Mouse (Mus musculus): ENCODE data around the gene Plppr1. TPM values are rescaled to one million over a fixed set of nuclear protein-coding genes. Genes with fewer than 3 reads are reported as not detected.

Gene Plppr1
- total RNA-seq, 2 experiments from 2014 or later: not detected

DNA sequence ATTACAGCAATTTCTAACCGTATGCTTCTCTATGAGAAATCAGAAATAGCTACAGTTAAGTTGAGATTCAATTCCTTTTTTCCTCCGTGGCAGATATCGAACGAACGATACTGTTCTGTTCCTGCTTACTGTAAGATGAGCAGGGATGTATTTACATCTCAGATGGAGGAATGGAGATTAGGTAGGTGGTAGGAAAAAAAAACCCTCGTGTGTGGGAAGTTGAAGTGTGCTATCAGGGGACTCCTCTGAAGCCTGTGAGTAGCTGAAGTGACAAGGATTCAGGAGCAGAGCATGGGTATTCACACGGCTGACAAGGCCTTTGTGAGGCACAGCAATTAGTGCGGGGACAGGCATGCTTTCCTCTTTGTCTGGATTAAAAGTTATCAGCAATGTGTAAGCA lies 49.3 kb downstream of the Plppr1 start:
- intact Hi-C loops (cut with DNase I): no loop called here

DNA sequence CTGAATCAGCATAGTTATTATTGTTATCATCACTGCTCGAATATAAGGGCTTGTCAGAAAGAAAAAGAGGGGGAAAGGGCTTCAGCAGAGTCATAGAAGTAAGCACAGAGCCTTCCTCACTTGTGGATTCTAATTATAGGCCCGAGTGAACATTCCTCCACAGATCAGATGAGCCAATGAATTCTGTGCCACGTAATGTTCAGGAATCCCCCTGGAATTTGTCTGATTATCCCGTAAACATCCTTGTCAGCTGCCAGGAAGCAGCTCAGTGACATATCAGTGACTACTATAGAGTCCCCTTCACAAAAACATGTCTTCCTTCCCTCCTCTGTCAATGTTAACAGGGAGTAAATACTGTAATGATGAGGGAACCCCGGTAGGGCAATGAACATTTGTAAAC lies 50.9 kb downstream of the Plppr1 start:
- intact Hi-C loops (cut with DNase I): no loop called here
- no peak for DNase-seq

More for the DNA sequence above, 49.3 kb downstream of the Plppr1 start:
- no peak for DNase-seq

DNA sequence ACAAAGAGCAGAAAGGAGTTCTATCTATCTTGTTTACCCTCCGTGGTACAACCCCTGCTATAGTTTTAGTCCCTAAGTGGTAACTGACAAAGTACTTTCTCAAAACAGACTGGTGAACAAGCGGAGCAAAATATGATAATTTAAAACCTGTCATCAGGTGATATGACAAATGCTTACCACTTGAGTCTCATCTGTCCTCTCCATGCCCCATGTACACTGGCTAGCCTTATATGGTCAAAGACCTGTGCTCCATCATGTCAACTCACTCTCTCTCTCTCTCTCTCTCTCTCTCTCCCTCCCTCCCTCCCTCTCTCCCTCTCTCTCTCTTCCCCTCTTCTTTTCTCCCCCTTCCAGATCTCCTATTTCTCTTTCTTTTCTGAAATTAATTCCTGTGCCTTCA lies 59.8 kb downstream of the Plppr1 start:
- intact Hi-C loops (cut with DNase I): no loop called here
- DNase-seq: no peak

DNA sequence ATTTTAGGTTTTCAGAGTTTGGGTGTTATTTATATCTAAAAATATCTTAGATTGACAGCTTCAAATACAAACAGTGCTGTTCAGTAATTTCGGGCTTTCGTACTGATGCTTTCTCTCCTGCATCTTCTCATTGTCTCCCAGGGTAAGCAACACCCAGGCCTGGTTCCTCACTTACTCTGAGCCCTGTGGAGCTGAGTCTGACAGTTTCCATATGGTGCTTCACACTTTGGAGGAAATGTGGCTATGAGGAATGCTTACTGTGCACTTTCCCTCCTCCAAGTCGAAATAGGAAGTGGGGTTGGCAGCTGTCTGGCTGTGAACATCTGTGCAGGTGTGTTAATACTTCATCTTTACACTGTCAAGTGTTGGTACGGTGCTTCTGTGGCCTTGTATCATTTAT lies 85.7 kb downstream of the Plppr1 start:
- intact Hi-C loops (cut with DNase I): no loop called here

DNA sequence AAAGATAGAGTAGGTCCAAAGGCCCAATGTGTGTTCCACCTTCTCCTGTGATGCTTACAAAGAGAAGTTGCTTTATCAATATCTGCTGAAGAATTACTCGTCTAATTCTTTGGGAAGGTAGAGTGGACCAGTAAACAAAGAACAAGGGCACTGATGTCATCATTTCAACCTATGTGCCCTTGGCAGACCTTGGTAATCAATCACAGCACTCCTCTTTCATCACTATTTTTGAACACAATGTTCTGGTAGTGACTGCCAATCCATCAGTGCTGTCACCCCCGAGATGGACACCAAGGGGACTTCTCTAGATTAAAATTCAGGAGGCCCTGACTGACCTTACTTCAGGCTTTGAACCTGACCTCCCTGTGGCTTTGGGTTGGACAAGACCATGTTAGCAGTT lies 89.7 kb downstream of the Plppr1 start:
- no peak for DNase-seq
- intact Hi-C loops (cut with DNase I): no loop called here

More for the DNA sequence above, 85.7 kb downstream of the Plppr1 start:
- no peak for DNase-seq

DNA sequence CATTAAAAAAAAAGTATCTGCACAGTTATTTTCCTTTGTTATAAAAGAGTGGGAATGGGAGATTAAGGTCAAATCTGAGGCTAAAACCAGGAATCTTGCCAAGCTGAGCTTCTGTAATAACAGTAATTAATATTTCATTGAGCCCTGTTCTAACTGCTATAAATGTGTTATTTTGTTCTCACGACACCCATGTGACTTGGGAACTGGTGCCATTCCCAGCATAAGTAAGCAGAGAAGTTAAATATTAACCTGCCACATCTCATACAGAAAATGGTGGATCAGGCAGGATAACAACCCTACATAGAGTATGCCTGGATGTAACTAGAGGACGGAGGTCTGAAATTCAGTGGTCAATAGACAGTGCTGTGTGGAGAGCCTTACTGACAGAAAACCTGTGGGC lies 90.2 kb downstream of the Plppr1 start:
- intact Hi-C loops (cut with DNase I): no loop called here
- no peak for DNase-seq

DNA sequence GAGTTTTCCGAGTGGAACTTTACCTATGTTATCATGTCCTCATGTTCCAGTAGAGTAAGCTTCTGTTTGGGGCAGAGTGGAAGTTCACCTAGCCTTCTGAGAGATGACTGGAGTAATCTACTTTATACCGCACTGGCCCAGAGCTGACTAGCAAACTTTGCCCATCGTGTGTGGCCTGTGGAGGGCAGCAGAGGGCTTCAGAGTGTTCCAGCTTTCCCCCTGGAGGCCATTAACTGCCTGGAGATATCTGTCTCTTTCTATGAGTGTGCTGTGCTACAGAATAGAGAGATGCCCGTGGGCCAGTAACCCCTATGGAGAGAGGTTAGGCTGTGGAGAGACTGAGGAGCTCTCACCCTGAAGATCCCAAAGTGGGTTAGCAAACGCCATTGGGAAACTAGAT lies 94.8 kb downstream of the Plppr1 start:
- intact Hi-C loops (cut with DNase I): no loop called here
- no peak for DNase-seq

DNA sequence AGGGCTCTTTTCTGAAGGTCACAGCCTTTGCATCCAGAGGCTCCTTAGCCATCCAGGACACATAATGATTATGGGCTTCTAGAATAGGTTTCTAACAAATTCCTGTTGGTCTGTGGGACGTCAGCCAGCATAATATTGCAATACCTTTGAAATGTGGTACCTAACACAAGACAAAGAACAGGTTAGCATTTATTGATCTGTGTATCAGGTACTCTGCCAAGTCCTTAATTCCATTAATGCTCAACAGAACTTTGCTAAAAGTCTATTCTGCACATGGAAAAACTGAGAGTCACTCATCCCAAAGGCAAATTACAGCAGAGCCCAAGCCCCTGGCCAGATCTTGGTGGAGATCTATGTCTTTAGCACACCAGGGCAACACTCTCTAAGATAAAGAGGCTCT lies 97.7 kb downstream of the Plppr1 start:
- intact Hi-C loops (cut with DNase I): no loop called here
- DNase-seq: no peak

DNA sequence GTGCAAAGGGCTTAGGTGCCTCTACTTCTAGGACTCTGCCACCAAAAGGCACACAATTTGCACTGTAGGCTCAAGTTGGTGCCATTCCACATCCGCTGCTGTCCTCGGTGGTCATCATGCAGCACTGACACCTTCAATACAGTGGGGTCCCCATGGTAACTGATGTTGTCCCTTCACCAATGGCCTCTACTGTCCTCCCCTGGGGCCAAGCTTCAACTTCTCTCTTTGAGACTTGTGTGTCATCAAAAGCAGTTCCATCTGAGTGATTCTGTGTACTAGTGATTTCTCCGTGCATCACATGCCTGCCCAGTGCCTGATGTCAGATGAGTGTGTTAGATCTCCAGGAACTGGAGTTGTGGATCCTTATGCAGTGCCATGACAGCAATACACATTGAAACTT lies 104.2 kb downstream of the Plppr1 start:
- DNase-seq: no peak
- intact Hi-C loops (cut with DNase I): no loop called here

DNA sequence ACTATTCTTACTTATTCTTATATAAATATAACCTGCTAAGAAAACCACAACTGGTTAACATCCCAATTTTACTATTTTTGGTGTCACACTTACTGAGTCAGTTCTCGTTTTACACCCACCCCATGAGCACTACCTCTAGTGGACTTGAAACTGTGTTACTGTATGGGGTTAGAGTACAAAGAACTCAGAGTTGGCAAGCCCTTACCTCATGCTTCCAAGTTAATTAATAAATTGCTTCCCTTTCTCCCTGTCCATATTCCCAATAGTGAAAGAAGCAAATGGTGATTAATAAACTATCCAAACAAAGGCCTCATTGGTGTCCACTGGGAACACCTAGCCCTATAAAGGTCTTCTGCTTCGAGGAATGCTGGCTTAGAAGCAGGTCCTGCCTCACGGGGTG lies 107.3 kb downstream of the Plppr1 start:
- no peak for DNase-seq
- intact Hi-C loops (cut with DNase I): no loop called here

DNA sequence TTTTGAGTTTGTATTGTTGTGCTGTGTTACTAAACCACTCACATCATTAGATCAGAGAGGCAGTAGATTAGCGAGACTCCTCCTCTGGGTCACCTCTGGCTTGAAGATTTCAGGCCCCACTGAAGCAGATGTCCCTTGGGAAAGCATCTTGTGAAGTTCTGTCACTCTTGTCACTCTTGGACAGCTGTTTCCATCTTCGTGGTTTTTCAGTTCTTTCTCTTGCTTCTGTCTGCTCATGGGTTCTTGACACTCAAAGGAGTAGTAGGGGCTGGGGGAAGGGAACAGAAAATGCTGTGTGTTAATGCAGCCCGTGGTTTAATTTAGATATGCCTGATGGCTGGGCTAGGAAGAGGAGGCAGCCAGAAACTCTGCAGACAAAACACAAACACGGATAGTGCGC lies 108.0 kb downstream of the Plppr1 start:
- intact Hi-C loops (cut with DNase I): no loop called here
- DNase-seq: no peak

DNA sequence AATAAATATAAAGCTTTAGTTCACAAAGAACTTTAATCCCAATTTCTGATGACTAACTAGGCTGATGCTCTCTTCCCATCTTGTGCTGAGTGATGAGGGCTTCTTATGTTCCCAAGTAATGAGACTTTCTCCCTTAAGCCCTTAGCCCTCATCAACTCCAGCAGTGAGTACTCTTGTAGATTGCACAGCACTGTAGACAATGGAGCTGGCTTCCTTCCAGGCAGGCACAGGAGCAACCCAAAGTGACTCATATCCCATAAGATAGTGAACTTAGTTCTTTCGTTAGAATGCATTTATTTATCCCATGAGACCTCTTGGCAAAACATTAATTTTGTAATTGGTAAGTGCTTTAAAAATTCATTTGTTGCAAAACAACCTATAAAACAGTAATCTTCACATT lies 110.4 kb downstream of the Plppr1 start:
- DNase-seq: no peak
- intact Hi-C loops (cut with DNase I): no loop called here

DNA sequence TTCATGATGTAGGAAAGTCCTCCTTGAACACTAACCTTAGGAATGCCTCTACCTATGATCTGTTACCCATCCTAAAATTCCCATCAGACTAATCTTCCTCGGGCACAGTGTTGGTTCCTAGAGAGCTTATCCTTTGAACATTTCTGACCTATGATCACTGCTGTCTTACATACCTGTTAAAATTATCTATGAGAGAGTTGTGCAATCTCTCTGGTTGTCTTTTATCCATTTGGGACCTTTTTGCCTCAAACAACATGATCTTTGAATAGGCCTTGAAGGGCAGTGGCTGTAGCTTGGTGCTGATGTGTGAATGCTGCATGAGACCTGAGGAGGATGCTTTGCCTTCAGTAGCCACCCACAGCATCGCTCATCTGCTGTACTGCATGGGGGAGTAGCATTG lies 119.0 kb downstream of the Plppr1 start:
- intact Hi-C loops (cut with DNase I): no loop called here
- no peak for DNase-seq

DNA sequence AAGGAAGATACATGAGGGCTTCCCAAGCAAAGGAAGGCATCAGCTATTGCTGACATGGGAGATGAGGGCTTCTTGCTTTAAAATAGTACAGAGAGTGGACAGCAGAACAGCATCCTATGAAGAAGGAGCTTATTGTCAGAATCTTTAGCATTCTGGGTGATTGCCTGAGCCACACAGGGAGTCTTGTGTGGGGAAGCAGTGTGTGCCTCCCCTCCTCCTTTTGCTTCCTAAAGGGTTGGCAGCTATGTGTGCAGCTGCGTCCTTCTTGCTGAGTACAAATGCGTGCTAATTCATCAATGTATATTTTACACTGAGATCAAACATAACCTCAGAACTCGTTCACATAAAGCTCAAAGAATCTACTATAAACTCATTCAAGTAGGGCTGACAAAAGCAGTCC lies 119.8 kb downstream of the Plppr1 start:
- intact Hi-C loops (cut with DNase I): no loop called here

DNA sequence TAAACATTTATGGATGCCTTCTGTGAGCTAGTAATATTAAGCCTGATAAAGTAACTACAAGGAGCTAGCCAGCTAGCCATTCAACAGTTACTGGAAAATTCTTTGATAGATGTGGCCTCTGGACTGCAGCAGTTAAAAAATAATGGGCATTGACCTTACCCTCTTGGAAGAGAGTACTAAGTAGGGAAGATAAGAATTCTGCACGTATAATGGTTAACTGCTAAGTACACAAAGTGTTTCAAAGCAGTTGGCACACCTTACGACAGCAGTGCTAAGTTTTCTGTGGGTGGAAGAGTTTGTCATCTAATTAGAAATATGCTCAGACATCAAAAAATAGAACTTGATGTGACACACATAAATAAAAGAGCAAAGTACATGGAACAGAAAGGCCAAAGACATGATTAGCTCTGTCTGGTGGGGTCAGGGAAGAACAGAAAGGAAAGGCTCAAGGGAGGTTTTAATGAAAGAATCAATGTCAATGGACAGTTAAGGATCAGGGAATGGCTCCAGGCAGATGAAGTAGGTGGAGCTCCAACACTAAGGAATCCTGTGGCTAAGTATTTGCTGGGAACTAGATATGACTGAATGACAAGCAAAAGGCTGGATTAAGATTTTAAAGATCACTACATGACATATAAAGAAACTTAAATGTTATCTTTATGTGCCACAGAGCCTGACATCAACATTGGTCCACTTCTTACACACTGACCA lies 120.6 kb downstream of the Plppr1 start:
- no peak for DNase-seq
- intact Hi-C loops (cut with DNase I): no loop called here

More for the DNA sequence above, 119.8 kb downstream of the Plppr1 start:
- DNase-seq: no peak

DNA sequence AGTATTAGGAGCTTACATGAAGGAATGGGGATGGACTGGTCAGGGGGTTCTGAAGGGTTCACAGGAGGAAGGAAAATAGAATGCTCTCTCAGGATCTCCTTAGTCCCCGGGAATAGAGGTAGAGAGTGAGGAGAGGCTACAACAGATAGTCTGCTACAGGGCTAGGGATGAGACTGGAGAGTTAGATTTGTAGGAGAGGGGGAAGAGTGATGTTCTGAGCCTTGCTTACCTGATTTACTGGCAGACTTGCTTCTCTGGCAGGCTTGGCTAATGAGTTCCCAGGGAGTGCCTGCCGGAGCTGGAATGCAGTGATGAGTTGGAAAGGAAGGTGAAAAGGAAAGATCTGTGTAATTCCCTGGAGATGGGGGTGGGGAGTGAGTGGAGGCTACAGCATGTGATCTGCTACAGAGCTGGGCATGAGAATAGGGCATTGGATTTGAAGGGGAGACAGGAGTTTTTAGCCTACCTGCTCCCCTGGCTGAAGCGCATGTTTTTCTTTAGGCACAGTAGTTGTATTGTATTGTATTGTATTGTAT lies 131.0 kb downstream of the Plppr1 start:
- intact Hi-C loops (cut with DNase I): no loop called here
- DNase-seq: no peak

DNA sequence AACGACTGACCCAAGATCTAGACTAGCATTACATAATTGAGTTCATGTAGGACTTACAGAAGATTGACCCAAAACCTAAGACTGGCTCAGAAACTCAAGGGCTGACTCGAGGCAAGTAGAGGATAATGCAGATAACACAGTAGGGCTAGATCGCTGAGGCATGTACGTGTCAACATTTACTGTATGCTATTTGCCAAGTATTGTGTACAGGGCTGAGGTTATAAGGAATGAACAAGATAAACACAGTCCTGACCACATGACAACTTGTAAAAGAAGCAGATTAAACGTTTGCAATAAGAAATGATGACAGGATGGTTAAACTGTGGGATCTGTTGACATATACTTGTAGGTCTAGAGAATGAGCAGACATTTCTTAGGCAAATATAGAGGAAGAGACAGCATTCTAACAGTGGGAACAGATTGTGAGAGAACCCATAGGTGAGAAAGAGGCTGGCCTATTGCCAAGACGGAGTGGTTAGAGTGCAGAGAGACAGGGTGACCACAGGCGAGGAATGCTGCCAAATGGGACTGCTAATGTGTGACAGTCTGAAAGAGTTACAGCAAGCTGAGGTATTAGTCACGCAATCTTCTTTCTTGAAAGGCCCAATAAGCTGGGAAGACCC lies 138.2 kb downstream of the Plppr1 start:
- intact Hi-C loops (cut with DNase I): no loop called here
- DNase-seq: no peak

DNA sequence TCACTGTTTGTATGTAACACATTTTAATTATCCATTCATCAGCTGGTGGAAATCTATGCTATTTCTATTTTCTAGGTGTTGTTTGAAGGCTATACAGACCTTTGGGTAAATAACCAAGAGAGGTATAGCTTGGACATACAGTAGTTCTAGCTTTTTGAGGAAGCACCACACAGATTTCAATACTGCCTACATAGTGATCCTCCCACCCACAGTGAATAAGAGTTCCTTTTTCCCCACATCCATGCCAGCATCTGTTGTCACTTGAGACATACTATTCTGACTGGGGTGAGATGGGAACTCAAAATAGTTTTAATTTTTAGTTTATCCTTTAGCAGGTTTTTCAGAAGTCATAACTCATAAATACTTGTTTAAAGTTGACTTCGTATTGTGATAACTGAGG lies 151.4 kb downstream of the Plppr1 start:
- intact Hi-C loops (cut with DNase I): no loop called here
- DNase-seq: no peak

DNA sequence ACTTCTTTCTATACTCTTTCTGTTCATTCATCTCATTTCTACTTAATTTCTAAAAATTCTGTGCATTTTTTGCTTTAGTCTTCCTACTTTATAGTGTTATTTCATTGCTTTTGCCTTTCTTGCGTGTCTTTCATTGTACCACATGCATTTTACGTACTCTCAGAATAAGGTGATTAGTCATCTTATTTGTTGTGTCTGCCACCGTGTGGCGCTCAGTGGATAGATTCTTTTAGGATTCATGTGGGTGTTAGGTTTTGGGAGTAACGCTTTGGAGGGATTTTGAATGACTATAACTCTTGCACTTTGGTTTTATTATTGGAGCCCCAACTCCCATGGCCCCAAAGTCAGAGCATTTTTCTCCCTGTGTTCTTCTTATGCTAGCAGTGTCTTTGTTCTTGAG lies 152.5 kb downstream of the Plppr1 start:
- DNase-seq: no peak
- intact Hi-C loops (cut with DNase I): no loop called here

DNA sequence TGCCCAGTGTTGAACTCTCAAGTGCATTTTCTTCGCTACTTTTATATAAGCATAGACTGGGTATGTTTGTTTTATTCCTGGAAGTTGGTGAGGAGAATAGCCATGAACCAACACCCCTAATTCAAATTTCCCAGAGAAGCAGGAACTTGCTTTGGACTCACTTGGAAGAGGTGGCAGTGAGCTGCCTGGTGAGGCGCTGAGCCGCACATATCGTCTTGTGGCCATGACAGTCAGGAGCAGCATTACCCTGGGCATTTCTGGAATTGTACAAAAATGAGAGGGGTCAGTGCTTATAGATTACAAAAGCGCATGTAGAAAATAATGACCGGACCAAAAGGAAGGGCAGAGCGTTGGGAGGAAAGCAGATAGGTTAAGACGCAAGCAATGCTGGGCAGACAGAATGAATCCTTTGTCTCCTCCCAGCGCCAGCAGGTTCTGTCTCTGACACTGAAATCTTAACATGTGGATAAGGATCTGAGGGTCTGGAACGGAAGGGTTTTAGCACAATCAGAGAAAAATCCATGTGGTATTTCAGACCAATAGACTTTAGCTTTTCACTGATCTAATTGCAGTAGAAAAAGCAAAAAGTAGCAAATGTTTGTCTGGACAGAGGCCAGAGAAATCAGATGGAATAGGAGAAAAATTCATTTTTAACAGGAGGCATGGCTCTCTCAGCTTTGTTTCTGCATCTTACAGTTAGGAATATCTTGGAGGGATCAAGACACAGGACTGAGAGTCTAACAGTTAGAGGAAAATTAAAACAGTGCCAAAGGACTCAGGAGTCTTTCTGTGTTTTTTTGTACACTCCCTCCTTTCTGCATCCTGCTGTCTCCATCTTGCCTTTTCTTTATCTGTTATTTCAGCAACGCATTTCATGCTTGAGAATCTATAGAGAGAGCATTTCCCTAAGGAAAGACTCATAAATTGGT lies 153.8 kb downstream of the Plppr1 start:
- intact Hi-C loops (cut with DNase I): no loop called here
- DNase-seq: no peak

DNA sequence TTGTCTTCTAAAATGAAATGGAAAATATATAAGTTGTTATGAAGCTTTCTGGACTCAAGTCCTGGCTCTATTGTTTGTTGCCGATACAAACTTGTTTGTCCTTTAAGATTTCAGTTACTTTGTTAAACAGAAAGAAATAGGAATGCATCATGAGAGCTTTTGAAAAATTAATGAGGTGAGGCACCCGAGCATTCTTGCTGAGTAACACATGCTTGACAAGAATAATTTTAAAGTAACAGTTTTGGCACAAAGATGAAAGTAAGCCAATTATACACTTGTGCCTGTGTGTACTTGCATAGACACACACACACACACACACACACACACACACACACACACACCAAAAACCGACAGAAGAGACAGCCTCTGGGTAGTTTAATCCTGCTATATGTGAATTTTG lies 155.3 kb downstream of the Plppr1 start:
- DNase-seq: no peak
- intact Hi-C loops (cut with DNase I): no loop called here
